Mouse (Mus musculus) inflammation-experienced regulatory T-cells, adult 6 months (primary cell): Measurements from ENCODE around the gene Dpm3. TPM values are rescaled to one million over a fixed set of nuclear protein-coding genes. Genes with fewer than 3 reads are reported as not detected.

Experiments
- ATAC-seq: one replicate; pipeline ENCODE4 v1.8.0; 2017
- polyA plus RNA-seq, 3 experiments: library from polyadenylated mRNA; unstranded; fragments of 100-300 nt; shearing (Covaris generic); gene quantifications; one replicate each; pipeline ENCODE4 v1.2.1; 2017

Dpm3 gene
- polyA plus RNA-seq, 3 experiments from 2014 or later, result 115 to 155 (median 137) TPM

DNA sequence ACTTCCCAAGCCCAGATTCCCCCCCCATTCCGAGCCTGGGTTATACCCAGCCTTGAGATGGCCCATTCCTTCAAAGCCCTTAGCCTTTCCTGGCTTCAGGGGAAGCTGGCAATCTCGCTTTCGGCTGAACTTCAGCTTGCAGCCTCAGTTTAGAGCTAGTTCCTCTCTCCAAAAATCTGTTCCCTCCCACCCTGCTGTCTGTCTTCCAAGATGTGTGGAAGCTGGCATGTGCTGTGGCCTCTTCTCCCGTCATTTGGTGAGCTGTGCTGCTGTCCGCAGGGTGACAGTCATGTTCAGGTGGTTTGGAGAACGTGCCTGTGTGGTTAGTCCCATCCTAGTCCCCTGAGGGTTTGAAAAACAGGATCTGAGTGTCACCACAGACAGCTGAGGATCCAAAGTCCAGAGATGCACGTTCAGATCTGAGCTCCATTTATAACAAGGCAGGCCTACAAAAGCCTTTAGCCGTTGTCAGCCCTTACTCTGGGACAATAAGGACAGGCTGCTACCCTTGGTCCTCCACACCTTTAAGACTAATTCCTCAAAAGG, 36.6 kb downstream of the Dpm3 start:
- no peak for ATAC-seq

DNA sequence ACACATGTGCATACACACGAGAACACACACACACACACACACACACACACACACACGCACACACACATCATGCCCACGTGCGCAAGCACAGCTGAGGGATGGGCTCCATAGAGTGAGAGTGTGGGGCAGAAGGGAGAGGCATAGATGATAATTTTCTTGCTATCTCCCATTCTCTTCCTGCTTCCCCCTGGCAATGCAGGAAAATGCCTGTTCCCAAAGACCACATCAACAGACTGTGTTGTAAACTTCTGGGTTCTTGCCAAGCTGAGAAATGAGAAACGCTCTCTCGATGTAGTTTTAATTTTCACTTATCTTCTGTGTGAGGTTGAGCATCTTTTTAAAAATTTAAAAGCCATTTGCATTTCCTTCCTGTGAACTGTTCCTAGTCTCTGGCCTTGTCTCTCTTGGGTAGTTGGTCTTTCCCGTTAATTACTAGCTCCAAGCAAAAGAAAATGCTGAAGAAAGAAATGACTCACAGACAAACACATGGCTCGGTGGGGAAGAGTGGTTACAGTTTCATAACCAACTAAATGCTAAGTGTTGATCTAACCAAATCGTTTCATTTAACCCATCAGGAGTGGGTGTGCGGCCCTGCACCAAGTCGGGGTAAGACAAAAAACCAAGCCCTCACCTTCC, 37.7 kb downstream of the Dpm3 start:
- ATAC-seq, result no peak

DNA sequence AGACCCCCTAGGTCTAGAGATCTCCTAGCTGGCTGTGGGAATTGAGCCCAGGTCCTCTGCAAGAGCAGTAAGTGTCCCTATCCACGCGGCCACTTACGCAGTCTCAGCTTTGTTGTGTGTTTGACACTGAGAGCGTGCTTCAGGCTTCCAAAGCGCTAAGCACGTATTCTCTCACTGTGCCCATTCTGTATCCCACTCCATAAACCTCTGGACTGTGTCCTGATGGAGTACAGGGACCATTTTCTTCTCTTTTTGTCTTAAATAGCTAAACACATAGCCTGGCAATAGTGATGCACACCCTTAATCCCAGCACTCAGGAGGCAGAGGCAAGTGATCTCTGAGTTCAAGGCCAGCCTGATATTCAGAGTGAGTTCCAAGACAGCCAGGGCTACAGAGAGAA, 39.8 kb downstream of the Dpm3 start:
- no peak for ATAC-seq

- ATAC-seq, result peak; percentile 63
Observed at GRCm38 (mm10) chr3:89299499-89299898, 40.3 kb downstream of the Dpm3 start.

GRCm38 (mm10) chr3:89300071-89300470, 40.9 kb downstream of the Dpm3 start:
- no peak for ATAC-seq

GRCm38 (mm10) chr3:89300514-89300913, 41.4 kb downstream of the Dpm3 start:
- ATAC-seq, result no peak

DNA sequence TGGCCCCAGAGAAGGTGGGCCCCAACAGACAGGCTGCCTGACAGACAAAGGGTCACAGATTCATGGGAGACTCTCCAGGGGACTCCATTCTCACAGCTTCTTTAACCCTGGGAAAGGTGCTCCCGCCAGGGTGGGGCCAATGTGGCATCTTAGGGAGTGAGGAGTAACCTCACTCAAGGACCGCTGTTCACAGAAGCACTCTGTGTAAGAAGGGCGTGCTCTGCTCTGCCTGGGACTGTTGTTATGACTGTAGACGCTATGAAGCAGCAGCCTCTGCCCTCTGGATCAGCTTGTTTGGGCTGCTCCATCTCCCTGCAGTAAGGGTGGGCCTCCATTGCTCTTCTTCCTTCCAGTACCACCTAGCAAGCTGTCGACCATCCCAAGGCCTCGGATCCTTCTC, 45.3 kb downstream of the Dpm3 start:
- no peak for ATAC-seq

GRCm38 (mm10) chr3:89305105-89305504, 45.9 kb downstream of the Dpm3 start:
- no peak for ATAC-seq

DNA sequence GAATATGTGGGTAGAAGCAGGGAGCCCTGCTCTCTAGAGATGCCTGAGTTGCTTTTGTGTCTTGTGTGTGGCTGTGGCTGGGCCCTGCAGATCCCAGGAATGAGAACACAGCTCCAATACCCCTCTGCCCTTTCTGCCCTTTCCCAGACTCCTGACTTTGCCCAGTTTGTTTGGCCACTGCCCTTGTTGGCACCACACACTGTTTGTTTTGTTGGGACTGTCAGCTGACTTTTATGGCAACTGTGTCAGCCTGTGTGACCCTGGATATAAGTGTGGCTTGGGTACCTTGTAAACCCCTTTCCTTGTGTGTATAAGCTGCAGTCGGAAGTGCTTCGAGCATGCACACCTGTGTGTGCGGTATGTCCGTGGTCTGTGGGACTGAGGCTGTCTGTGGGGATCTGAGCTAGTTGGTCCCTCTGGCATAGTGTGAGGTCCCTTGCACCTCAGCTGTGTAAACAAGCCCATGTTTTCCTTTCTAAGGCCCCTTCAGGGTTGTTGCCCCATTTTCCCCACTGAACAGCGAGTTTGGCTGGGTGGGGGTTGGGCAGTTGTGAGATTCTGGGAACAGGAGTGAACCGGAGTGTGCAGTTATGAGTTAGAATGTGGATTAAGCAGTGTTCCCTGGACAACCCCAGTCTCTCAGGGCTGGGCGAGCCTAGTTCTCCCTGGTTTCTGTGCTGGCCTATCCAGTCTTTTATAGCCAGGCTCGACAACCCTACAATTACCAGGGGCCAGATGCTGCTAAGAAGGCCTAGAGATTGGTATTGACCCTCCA, 46.6 kb downstream of the Dpm3 start:
- ATAC-seq, result no peak

DNA sequence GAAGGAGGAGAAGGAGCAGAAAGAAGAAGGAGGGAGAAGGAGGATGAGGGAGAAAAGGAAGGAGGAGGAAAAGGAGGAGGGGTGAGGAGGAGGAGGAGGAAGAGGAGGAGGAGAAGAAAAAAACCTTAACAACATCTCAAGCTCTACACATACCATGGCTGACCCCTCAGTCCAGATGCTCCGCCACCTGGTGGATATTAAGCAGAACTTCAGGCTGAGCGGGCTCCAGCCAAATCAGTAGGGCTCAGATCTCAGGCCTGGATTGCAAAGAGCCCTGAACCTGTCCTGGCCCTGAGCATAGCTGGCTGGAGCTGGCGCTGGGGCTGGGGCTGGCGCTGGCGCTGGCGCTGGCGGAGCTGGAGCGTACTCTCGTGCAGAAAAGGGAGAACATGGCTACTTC, 48.9 kb downstream of the Dpm3 start:
- ATAC-seq, result peak; percentile 67

GRCm38 (mm10) chr3:89314340-89314739, 55.2 kb downstream of the Dpm3 start:
- ATAC-seq, result no peak

- ATAC-seq, result no peak
Observed at GRCm38 (mm10) chr3:89314791-89315190, 55.6 kb downstream of the Dpm3 start.

DNA sequence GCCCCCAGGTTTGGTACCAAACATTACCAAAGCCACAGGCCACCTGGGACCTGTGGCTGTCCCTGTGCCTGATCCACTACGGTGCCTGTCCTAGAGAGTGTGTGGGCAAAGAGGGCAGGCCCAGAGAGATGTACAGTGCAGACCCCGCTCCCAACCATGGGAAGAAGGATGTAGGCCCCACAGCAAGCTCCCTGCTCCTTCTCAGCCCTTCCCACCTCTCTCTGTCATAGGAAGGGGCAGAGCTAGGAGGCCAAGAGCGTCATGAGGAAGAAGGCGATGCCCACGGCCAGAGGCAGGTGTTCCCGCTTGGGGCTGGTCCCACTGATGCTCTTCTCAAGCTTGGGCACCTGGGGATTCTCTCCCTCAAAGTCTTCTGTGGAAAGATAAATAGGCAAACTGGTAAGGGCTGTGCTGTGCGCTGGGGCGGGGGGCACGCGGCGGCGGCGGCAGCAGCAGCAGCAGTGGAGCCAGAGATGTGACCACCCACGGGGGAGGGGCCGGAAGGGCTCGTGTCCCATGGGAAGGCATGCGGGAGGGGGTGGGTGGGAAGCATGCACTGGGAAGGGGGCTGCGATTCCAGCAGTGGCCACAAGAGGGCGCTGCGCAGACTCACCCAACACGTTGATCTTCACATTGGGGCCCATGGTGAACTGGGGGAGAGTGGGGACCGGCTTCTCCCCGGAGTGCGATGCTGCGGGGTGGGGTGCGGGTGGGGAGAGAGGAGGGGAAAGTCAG, 56.2 kb downstream of the Dpm3 start:
- ATAC-seq, result peak; percentile 15

DNA sequence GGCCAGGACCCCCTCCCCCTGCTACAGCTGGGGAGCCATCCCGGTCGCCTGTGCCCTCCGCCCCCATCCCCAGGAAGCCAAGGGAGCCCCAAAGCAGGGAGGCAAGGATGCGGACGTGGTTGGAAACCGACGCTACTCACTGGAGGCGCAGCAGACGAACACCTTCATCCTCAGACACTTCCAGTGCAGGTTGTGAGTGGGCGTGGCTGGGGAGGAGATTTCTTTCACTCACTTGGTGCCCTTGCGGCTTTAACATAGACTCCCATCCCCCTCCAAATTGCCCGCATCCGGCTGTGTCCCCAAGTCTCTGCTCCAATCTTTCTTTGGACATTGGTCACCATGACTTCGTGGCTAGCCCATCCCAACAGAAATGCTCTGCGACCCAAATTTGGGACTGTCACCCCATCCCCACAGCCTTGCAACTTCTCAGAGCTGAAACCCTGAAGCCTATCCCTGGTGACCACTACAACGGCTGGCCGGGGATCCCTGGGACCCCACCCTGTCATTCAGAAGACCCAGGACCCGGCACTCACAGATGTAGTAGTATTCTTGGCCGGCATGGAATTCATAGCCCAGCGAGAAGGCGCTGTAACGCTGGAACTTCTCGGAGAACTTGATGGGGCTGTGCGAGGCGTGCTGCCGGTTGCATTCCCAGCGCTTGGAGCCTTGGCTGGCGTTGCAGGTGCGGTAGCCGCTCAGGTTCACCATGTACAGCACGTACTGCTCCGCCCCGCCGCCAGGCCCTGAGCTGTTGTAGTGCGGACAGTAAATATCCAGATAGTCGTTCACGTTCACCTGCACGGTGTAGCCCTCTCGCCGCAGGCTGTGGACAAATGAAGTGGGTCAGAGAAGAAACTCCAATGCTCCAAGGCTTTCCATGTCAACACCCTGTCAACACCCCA, 57.0 kb downstream of the Dpm3 start:
- peak; percentile 39 for ATAC-seq

Other genes starting within 250 kb of the Dpm3 start
- gene Rusc1, start 166.0 kb upstream of the Dpm3 start, polyA plus RNA-seq, result 10 to 100 TPM; 57.4 to 78.0 (median 68.9) TPM
- not detected for gene Gm43738, start 158.3 kb upstream of the Dpm3 start, polyA plus RNA-seq
- gene Fdps, start 157.4 kb upstream of the Dpm3 start, polyA plus RNA-seq, result 10 to 100 TPM; 46.3 to 92.3 (median 78.1) TPM
- not detected for gene Pklr, start 123.2 kb upstream of the Dpm3 start, polyA plus RNA-seq
- 1 to 10 TPM in 2 of 3 experiments, not detected in 1; 1.3 TPM for gene Hcn3, start 99.2 kb upstream of the Dpm3 start, polyA plus RNA-seq
- gene Clk2, start 94.6 kb upstream of the Dpm3 start, polyA plus RNA-seq, result 10 to 100 TPM; 12.5 to 29.0 (median 24.7) TPM
- 100 to 1,000 TPM; 168 to 216 (median 185) TPM for gene Scamp3, start 81.9 kb upstream of the Dpm3 start, polyA plus RNA-seq
- gene Fam189b, start 76.2 kb upstream of the Dpm3 start, polyA plus RNA-seq, result 100 to 1,000 TPM; 132 to 223 (median 213) TPM
- 10 to 100 TPM; 63.7 to 86.1 (median 85.1) TPM for gene Gba, start 56.4 kb upstream of the Dpm3 start, polyA plus RNA-seq
- gene Thbs3, start 44.2 kb upstream of the Dpm3 start, polyA plus RNA-seq, result 1 to 10 TPM in 2 of 3 experiments, under 1 TPM in 1; 0.48 to 3.3 (median 2.7) TPM
- gene Mtx1, start 32.3 kb upstream of the Dpm3 start, polyA plus RNA-seq, result 100 to 1,000 TPM in 1 of 3 experiments, 10 to 100 TPM in 2; 77.7 to 112 (median 94.3) TPM
- gene Muc1, start 30.3 kb upstream of the Dpm3 start, polyA plus RNA-seq, result 1 to 10 TPM; 1.6 to 2.5 (median 1.8) TPM
- gene Krtcap2, start 13.4 kb upstream of the Dpm3 start, polyA plus RNA-seq, result 100 to 1,000 TPM; 271 to 458 (median 303) TPM
- 1 to 10 TPM; 2.6 to 5.5 (median 3.4) TPM for gene Trim46, start 13.0 kb upstream of the Dpm3 start, polyA plus RNA-seq
- gene Slc50a1, start 11.2 kb downstream of the Dpm3 start, polyA plus RNA-seq, result 100 to 1,000 TPM; 152 to 315 (median 248) TPM
- gene Efna1, start 21.8 kb downstream of the Dpm3 start, polyA plus RNA-seq, result not detected
- gene Efna3, start 63.6 kb downstream of the Dpm3 start, polyA plus RNA-seq, result not detected
- under 1 TPM in 2 of 3 experiments, not detected in 1; 0.49 to 0.59 TPM for gene Efna4, start 78.7 kb downstream of the Dpm3 start, polyA plus RNA-seq
- 10 to 100 TPM in 2 of 3 experiments, 1 to 10 TPM in 1; 6.8 to 11.1 (median 10.8) TPM for gene Adam15, start 90.6 kb downstream of the Dpm3 start, polyA plus RNA-seq
- under 1 TPM in 2 of 3 experiments, not detected in 1; 0.20 to 0.54 TPM for gene Dcst2, start 102.6 kb downstream of the Dpm3 start, polyA plus RNA-seq
- gene Dcst1, start 105.9 kb downstream of the Dpm3 start, polyA plus RNA-seq, result under 1 TPM; 0.40 to 0.88 (median 0.71) TPM
- 10 to 100 TPM; 11.1 to 16.2 (median 11.4) TPM for gene Zbtb7b, start 135.4 kb downstream of the Dpm3 start, polyA plus RNA-seq
- under 1 TPM in 1 of 3 experiments, not detected in 2; 0.38 TPM for gene Lenep, start 143.4 kb downstream of the Dpm3 start, polyA plus RNA-seq
- gene Flad1, start 152.5 kb downstream of the Dpm3 start, polyA plus RNA-seq, result 10 to 100 TPM; 43.1 to 63.7 (median 57.5) TPM
- 100 to 1,000 TPM in 1 of 3 experiments, 10 to 100 TPM in 2; 23.3 to 176 (median 34.8) TPM for gene Cks1b, start 159.0 kb downstream of the Dpm3 start, polyA plus RNA-seq
- 10 to 100 TPM; 31.2 to 34.1 (median 33.7) TPM for gene Shc1, start 159.1 kb downstream of the Dpm3 start, polyA plus RNA-seq
- gene Pygo2, start 170.9 kb downstream of the Dpm3 start, polyA plus RNA-seq, result 1 to 10 TPM; 9.0 to 9.6 (median 9.5) TPM
- 10 to 100 TPM; 41.1 to 46.1 (median 42.2) TPM for gene Pbxip1, start 177.3 kb downstream of the Dpm3 start, polyA plus RNA-seq
- gene Pmvk, start 195.2 kb downstream of the Dpm3 start, polyA plus RNA-seq, result 10 to 100 TPM; 34.8 to 40.5 (median 39.0) TPM